Mouse (Mus musculus) hindbrain, embryonic 10.5 days (tissue): ENCODE measurements around the gene Clca4a. TPM values are rescaled to one million over a fixed set of nuclear protein-coding genes. Genes with fewer than 3 reads are reported as not detected.

ENCODE experiments used
- DNase-seq: peaks from one replicate; pipeline ENCODE4 v3.0.0-alpha.2; 2017; ENCODE audit warnings: low spot score
- H3K27ac ChIP-seq: fragments of 300-500 bp; sonication (generic); 2 replicates; pipeline ENCODE4 v1.5.1; 2016; ENCODE audit warnings: mild to moderate bottlenecking, moderate library complexity
- H3K27me3 ChIP-seq: fragments of 300-500 bp; sonication (generic); 2 replicates; pipeline ENCODE4 v1.6.1; 2016; ENCODE audit warnings: mild to moderate bottlenecking; ENCODE audit not compliant: poor library complexity, insufficient read depth, severe bottlenecking
- H3K36me3 ChIP-seq: fragments of 300-500 bp; sonication (generic); 2 replicates; pipeline ENCODE4 v1.6.1; 2016; ENCODE audit warnings: mild to moderate bottlenecking, moderate library complexity
- H3K4me1 ChIP-seq: fragments of 300-500 bp; sonication (generic); replicated peaks from 2 replicates; pipeline ENCODE4 v1.6.1; 2016; ENCODE audit warnings: mild to moderate bottlenecking
- H3K4me3 ChIP-seq: fragments of 300-500 bp; sonication (generic); 2 replicates; pipeline ENCODE4 v1.5.1; 2016; ENCODE audit warnings: mild to moderate bottlenecking, moderate library complexity
- H3K9me3 ChIP-seq: fragments of 300-500 bp; sonication (generic); 2 replicates; pipeline ENCODE4 v1.6.1; 2016; ENCODE audit warnings: mild to moderate bottlenecking, moderate library complexity
- WGBS: fragments of 180-500 bp; shearing (Covaris S2); methylation state at CpG from one replicate; pipeline ENCODE4 v1.1.7; 2016; 5-methylcytosine and 5-hydroxymethylcytosine counted together
- polyA plus RNA-seq: library from polyadenylated mRNA; unstranded; fragments of >200 nt; fragmentation: Nextera tagmentation; extraction: Ambion mirVana; gene quantifications from 2 replicates; pipeline ENCODE4 v1.2.1, GENCODE M21; 2016

Gene Clca4a
- 0.05 TPM in 1 of 2 replicates, not detected in the other for polyA plus RNA-seq

GRCm38 (mm10) chr3:144974945-144975344, at the start of gene Clca4a:
Gene Clca4a, minus strand, starts transcription at chr3:144975045.
- DNase-seq, result no peak
- Histone ChIP-seq H3K4me1 (peaks cover 8% of the 10 kb centered on the region; the same call in 1 of the 2 replicates), H3K36me3 (no peaks in the 10 kb centered on the region), H3K27me3 (no peaks in the 10 kb centered on the region), H3K9me3 (no peaks in the 10 kb centered on the region), H3K4me3 (no peak within 1 kb of the TSS), H3K27ac (no peak within 1 kb of the TSS)

- no peaks in the 10 kb centered on the region for H3K27me3 ChIP-seq
- H3K9me3 ChIP-seq, result no peaks in the 10 kb centered on the region
- no peak overlapping the region for H3K27ac ChIP-seq
- H3K36me3 ChIP-seq, result no peaks in the 10 kb centered on the region
- no peaks in the 10 kb centered on the region for H3K4me1 ChIP-seq
- 70% methylated on average over 3 of the region's 3 CpGs for WGBS
- DNase-seq, result no peak
- no peak overlapping the region for H3K4me3 ChIP-seq
These were observed 43.0 kb upstream of the Clca4a start for GRCm38 (mm10) chr3:145017807-145018206.

DNA sequence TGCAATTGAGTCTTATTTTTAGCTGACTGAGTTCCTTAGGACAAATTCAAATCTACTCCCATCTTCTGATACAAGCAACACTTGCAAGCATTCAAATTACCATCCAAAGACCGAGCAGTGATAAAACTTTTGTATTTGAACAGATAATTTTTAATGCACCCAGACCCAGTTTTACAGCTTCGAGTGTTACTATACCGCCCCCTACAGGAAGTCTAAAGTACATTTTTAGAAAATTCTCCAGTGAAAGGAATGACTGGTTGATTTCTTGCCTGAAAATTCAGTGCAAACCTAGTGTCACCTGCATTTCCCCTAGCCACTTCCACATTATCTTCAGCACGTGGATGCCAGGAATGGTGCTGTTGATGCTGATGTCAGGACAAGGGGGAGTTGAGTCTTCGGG, 29.6 kb upstream of the Clca4a start:
- H3K4me3 ChIP-seq, result no peak overlapping the region
- no peaks in the 10 kb centered on the region for H3K36me3 ChIP-seq
- WGBS, result 36% methylated on average over 5 of the region's 5 CpGs
- no peak for DNase-seq
- no peak overlapping the region for H3K27ac ChIP-seq
- H3K9me3 ChIP-seq, result no peaks in the 10 kb centered on the region
- no peaks in the 10 kb centered on the region for H3K4me1 ChIP-seq
- H3K27me3 ChIP-seq, result no peaks in the 10 kb centered on the region

- no peak overlapping the region for H3K27ac ChIP-seq
- H3K4me3 ChIP-seq, result no peak overlapping the region
- H3K9me3 ChIP-seq, result no peaks in the 10 kb centered on the region
- H3K36me3 ChIP-seq, result no peaks in the 10 kb centered on the region
- no peaks in the 10 kb centered on the region for H3K27me3 ChIP-seq
- 73% methylated on average over 1 of the region's 1 CpGs for WGBS
- no peak for DNase-seq
- no peaks in the 10 kb centered on the region for H3K4me1 ChIP-seq
These were observed 26.1 kb upstream of the Clca4a start for GRCm38 (mm10) chr3:145000912-145001311.

DNA sequence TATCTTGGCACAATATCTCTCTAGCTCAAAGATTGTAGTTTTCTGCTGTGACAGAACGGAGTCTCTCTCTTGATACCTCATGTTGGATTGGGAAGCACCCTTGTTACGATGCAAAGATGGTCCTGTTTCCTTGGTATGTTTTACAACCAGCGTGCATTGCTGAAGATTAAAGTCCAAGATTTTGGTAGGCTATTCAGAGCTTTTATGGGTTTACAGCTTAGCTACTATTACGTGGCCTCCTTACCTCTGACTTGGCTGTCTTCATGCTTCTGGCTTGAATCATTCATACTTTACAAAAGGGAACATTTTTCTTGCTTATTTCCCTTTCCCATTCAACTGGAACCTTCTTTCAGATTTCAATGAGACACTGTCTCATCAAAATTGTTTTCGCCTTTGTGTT, 18.2 kb upstream of the Clca4a start:
- no peaks in the 10 kb centered on the region for H3K27me3 ChIP-seq
- no peaks in the 10 kb centered on the region for H3K36me3 ChIP-seq
- no peaks in the 10 kb centered on the region for H3K4me1 ChIP-seq
- no peak overlapping the region for H3K27ac ChIP-seq
- no peaks in the 10 kb centered on the region for H3K9me3 ChIP-seq
- WGBS, result 93% methylated on average over 5 of the region's 5 CpGs
- DNase-seq, result no peak
- no peak overlapping the region for H3K4me3 ChIP-seq

GRCm38 (mm10) chr3:144992618-144993017, 17.8 kb upstream of the Clca4a start:
- H3K4me3 ChIP-seq, result no peak overlapping the region
- H3K9me3 ChIP-seq, result no peaks in the 10 kb centered on the region

DNA sequence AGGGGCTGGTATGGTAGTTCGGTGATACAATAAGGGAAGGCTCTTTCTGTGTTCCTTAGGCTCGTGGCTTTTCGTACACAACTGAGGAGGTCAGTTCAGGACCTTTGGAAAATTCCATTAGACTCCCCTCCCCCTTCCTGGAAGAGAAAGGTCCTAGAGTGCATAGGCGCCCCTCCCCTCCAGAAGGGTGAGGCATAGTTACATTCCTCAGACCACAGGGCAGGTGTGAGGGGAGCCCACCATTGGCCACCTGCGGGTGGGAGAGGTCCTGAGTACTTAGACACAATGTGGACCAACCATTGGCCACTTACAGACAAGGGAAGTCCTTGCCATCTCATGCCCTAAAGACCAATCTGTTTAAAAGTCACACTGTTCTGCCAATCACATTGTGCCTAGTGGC, 11.0 kb upstream of the Clca4a start:
- Histone ChIP-seq H3K36me3 (no peaks in the 10 kb centered on the region), H3K27me3 (no peaks in the 10 kb centered on the region), H3K27ac (no peak overlapping the region), H3K9me3 (no peaks in the 10 kb centered on the region), H3K4me1 (no peaks in the 10 kb centered on the region), H3K4me3 (no peak overlapping the region)
- no peak for DNase-seq
- 80% methylated on average over 5 of the region's 5 CpGs for WGBS

More at GRCm38 (mm10) chr3:144992618-144993017, 17.8 kb upstream of the Clca4a start:
- Histone ChIP-seq H3K36me3 (no peaks in the 10 kb centered on the region), H3K4me1 (no peaks in the 10 kb centered on the region), H3K27ac (no peak overlapping the region), H3K27me3 (no peaks in the 10 kb centered on the region)
- DNase-seq, result no peak

GRCm38 (mm10) chr3:144980551-144980950, 5.7 kb upstream of the Clca4a start:
- no peak overlapping the region for H3K27ac ChIP-seq
- no peaks in the 10 kb centered on the region for H3K9me3 ChIP-seq
- no peak overlapping the region for H3K4me3 ChIP-seq
- 90% methylated on average over 6 of the region's 6 CpGs for WGBS
- H3K4me1 ChIP-seq, result peaks cover 5% of the 10 kb centered on the region; the same call in 1 of the 2 replicates
- DNase-seq, result no peak
- H3K36me3 ChIP-seq, result no peaks in the 10 kb centered on the region
- H3K27me3 ChIP-seq, result no peaks in the 10 kb centered on the region

DNA sequence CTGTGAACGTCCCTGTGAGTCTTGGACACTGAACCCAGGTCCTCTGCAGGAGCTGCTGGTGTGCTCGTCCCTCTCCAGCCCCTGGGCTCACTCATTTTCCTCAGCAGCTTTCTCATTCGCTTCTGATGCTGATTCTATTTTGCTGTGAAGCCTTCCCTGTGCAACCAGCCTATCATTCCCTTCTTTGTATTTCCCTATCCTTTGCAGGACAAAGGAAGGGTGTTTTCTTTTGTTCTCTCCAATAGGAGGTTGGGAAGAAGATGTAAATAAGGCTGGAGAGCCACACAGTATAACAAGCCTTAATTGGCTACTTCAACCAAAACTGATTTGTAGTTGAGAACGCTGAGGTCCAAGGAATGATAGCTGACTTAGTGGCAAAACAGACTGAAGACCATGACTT, 2.8 kb upstream of the Clca4a start:
- H3K4me3 ChIP-seq, result no peak overlapping the region
- H3K4me1 ChIP-seq, result peaks cover 5% of the 10 kb centered on the region; the same call in 1 of the 2 replicates
- H3K9me3 ChIP-seq, result no peaks in the 10 kb centered on the region
- H3K36me3 ChIP-seq, result no peaks in the 10 kb centered on the region
- 22% methylated on average over 4 of the region's 4 CpGs for WGBS
- H3K27me3 ChIP-seq, result no peaks in the 10 kb centered on the region
- no peak for DNase-seq
- H3K27ac ChIP-seq, result no peak overlapping the region; the same call in 1 of the 2 replicates

GRCm38 (mm10) chr3:144976091-144976490, 1.2 kb upstream of the Clca4a start:
- H3K27me3 ChIP-seq, result no peaks in the 10 kb centered on the region
- peaks cover 8% of the 10 kb centered on the region; the same call in 1 of the 2 replicates for H3K4me1 ChIP-seq
- no peak overlapping the region for H3K27ac ChIP-seq
- no peak for DNase-seq
- WGBS, result 63% methylated on average over 1 of the region's 1 CpGs
- H3K9me3 ChIP-seq, result no peaks in the 10 kb centered on the region
- H3K4me3 ChIP-seq, result no peak overlapping the region
- no peaks in the 10 kb centered on the region for H3K36me3 ChIP-seq

- DNase-seq, result no peak
- 74% methylated on average over 9 of the region's 9 CpGs for WGBS
These were observed 3.1 kb downstream of the Clca4a start for GRCm38 (mm10) chr3:144971553-144972270.

DNA sequence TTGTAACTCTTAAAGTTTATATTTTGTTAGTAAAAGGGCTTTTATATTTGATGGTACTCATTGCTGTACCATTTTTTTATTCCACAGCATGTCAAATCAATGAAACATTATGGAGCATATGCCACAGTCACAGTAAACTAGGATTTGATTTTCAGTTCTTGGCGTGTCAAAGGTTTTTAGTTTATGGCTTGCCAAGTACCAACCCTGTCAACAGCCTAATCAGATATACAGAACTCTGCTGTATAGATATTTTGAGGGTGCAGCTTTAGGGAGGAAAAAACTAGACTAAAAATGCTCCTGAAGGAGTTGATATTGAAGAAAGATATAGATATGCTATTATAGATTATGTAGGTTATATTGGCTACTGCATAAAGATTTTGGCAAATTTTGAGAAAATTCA, 5.1 kb downstream of the Clca4a start:
- WGBS, result 86% methylated on average over 1 of the region's 1 CpGs
- H3K36me3 ChIP-seq, result no peaks in the 10 kb centered on the region
- H3K4me3 ChIP-seq, result no peak overlapping the region
- H3K4me1 ChIP-seq, result 0 out of 2 replicates have a peak, but pooled peaks cover 3% of the 10 kb centered on the region
- H3K27ac ChIP-seq, result no peak overlapping the region
- DNase-seq, result no peak
- H3K27me3 ChIP-seq, result no peaks in the 10 kb centered on the region
- H3K9me3 ChIP-seq, result no peaks in the 10 kb centered on the region

More at GRCm38 (mm10) chr3:144971553-144972270, 3.1 kb downstream of the Clca4a start:
- Histone ChIP-seq H3K27me3 (no peaks in the 10 kb centered on the region), H3K36me3 (no peaks in the 10 kb centered on the region), H3K4me3 (no peak overlapping the region), H3K27ac (no peak overlapping the region), H3K4me1 (0 out of 2 replicates have a peak, but pooled peaks cover 3% of the 10 kb centered on the region), H3K9me3 (no peaks in the 10 kb centered on the region)

- 76% methylated on average over 4 of the region's 4 CpGs for WGBS
- H3K36me3 ChIP-seq, result no peaks in the 10 kb centered on the region
- no peak overlapping the region for H3K27ac ChIP-seq
- no peak for DNase-seq
- H3K9me3 ChIP-seq, result no peaks in the 10 kb centered on the region
- no peak overlapping the region for H3K4me3 ChIP-seq
- no peaks in the 10 kb centered on the region for H3K27me3 ChIP-seq
- no peaks in the 10 kb centered on the region for H3K4me1 ChIP-seq
These were observed 8.8 kb downstream of the Clca4a start for GRCm38 (mm10) chr3:144966074-144966473.
